Mouse (Mus musculus) gastrocnemius, adult 8-10 months (tissue): ENCODE results near the gene Trap1. TPM values are rescaled to one million over a fixed set of nuclear protein-coding genes. Genes with fewer than 3 reads are reported as not detected.
"Not testable (repeated sequence)": the region's sequence is repeated elsewhere in the genome, so short reads cannot be mapped to it uniquely, and the experiment has no call there.

ENCODE experiments used
- DNase-seq, 2 experiments: peaks; one replicate each; pipeline ENCODE4 v3.0.0; 2022; ENCODE audit warnings: low spot score in 2 of 2
- total RNA-seq, 4 experiments: library from RNA; stranded (reverse); gene quantifications; 2 replicates each; pipeline ENCODE4 v1.2.4; 2022

Gene Trap1
- total RNA-seq: 100 to 1,000 TPM; 117 to 132 (median 130) TPM

DNA sequence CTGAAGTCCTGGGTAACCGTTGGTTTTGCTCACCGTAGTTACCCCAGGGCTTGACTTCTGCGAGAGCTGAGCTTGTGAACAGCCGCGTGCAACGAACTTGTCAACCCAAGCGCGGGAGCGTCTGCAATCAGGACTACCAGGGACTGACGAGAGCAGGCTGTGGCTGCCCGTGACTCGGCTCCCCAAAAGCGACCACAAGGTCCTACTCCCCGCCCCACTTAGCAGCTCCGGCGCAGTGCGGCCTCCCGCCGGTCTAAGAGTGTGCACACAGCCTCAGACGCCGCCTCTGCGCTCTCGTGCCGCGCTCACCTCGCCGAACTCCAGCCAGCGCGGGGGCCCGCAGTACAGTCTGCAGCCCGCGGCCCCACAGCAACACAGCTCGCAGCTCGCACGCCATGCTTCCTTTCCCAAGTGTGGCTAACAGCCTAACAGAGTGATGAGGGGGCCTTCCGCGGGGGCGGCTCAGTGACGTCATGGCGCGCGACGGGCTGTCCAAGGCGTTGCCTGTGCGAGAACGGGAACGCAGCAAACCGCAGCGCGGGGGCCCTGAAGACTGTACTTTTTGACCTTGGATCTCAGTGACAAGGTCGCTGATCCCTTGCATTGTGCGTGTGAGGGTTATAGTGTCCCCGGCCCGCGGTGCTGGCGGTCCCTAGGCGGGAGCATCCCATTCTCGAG lies at the start of gene Trap1:
TSS of gene Trap1 (minus strand) at position 444 of the 678 bp plus-strand sequence.
- peak; percentile 89 to 91 for DNase-seq

DNA sequence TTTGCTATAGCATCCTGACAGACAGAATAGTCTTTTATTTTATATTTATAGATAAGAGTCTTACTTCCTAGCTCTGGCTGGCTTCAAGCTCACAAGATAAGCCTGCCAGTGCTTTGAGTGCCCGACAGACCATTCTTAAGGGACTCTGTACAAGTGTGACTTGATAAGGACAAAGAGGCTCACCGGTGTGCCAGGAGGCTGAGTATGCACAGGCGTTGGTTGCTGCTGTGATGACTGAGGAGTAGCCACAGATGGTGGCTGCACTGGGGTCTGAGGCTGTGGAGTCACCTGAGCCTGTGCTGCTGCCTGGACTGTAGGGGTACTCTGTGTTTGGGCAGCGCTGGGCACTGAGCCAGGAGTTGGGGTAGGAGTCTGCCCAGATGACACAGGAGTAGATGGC lies 39.4 kb upstream of the Trap1 start:
- DNase-seq: peak in 1 of 2 experiments; percentile 7

DNA sequence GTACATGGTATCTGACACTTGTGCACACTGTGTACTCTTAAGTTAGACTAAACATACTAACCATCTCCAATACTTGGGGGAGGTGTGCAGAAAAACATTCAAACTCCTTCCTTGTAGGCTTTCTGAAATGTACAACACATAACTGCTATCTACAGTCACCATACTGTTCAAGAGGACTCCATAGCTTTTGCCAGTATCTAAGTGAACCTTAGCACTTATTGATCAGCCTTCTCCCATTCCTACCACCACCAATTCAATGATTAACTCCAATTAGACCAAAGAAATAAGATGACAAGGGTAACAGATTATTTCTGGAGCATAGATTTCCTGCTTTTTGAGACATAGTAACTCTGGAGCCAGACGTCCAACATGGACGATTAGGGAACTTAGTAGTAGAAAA lies 22.7 kb upstream of the Trap1 start:
- no peak for DNase-seq

DNA sequence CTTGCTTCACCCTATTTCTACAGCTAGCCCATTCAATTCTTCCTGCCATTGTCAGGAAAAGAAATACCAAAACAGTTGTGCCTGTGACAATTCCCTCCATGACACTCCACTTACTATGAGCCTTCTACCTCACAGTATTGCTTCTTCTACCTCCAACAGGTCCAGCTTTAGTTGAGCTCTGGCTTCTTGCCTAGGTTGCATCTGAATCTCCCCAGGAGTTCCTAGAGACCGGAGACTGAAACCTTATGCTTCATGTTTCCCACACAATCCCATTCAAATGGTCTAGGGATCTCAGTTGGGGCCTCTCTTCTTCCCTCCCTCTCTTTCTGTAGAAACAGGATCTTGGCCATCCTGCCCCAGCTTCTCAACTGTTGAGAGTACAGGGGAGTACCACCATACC lies 19.9 kb upstream of the Trap1 start:
- DNase-seq: no peak

DNA sequence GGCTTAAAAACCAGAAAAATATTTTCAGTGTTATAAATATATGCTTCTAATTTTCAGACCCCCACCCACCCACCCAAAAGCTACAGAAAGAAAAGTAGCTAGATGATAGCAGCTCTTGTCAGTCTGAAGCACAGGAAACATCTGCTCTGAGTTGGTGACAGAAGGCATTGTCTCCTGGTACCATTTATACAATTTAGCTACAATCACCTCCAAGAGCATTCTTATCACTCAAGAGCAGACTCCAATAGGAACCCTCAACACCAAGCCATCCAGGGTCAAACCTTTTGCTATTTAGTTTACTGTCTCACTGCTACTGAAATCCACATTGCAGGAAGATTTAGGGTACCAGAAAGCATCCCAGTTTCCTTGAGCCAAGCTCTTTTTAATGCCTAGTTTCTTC lies 19.3 kb upstream of the Trap1 start:
- DNase-seq: no peak

DNA sequence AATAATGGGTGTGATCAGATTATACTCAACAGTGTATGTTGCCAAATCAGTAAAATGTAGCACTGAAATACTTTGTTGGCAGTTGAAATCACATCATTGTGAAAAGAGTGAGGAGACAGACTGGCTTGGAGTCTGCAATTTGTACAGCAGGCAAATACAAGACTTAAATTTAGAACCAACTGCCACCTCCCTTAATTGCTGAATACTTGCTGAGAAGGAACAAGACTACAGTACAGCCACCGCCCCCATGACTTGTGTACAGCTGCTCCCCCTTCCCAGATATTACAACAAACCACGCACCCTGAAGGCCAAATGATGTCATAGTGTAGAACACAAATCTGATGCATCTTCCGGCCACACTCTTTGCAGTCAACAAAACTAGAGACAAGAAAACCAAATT lies 18.5 kb upstream of the Trap1 start:
- no peak for DNase-seq

DNA sequence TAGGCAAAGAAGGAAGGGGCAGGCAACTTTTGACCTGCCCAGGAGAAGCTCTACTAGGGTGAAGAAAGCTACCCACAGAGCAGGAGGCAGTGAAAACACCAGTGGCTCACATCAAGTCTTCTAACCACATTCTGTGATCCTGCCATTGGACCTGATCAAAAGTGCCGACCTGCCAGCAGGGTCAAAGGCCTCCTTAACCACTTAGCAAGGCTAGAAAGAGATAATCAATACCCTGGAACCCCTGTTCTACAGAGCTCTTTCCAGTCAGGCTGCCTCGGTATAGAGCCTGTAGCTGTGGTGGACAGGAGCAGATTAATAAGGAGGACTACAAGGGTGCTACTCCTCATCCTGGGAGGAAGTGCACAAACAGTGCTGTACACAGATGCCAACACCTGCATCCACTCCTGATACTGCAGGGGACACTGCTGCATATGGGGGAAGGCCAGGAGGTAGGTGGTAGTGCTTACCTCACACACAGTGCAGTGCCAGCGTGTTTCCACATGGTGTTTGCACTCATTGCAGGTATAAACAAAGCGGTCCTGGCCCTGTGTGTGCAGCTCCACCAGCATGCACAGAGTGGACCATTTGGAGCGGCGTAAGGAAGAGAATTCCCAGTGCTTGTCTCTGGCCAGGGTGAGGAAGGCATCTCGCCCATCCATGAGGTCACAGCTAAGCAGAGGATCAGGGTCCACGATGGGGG lies 9.7 kb upstream of the Trap1 start:
- no peak for DNase-seq

DNA sequence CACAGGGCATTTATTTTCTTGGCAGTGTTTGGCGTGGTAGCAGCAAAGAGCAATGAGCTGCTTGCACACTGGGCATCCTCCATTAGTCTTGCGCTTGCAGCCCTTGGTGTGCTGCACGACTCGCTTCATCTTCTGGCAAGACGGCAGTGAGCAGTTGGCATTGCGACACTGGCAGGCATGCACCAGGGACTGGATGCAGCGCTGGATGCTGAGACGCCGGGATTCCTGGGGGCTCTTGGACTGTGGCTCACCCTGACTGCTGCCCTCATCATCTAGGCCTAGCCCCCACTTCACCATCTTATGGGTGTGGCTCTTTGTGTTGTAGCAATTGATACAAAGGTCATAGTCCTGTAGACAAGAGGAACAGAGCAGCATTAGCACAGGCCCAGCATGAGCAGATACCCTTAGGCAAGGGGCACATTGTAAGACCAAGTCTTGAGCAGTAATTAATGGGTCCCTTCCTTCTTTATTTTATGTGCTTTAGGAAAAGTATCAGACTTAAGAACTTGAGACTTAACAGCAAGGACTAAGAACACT lies 8.3 kb upstream of the Trap1 start:
- no peak for DNase-seq

DNA sequence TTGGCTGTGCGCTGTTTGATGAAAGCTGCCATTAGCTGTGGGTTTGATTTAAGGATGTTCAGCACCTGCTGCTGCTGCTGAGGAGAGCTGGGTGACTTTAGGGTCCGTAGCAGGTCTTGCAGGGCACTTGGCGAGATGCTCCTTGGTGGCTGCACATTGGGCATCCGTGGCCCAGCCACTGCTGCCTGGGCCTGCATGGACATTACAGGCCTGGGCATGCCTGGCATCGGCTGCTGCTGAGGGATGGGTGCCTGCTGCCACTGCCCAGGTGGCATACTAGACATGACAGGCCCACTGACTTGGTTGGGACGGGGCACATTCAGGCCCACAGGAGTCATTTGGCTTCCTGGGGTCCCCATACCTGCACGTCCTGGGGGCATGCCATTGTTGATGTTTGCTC lies 7.4 kb upstream of the Trap1 start:
- no peak for DNase-seq

DNA sequence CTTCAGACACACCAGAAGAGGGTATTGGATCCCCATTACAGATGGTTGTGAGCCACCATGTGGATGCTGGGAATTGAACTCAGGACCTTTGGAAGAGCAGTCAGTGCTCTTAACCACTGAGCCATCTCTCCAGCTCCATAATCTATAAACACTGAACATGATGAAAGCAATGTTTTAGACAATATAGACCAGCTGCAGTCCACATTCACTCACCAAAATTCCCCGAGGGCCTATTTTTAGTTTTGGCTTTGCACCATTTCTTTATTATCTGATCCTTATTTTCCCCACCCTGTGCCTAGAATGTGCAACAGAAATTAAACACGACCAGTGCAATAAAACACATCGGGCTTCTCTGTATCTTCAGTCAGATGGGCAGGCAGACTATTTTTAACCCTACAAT lies 2.8 kb upstream of the Trap1 start:
- not testable (repeated sequence) for DNase-seq

DNA sequence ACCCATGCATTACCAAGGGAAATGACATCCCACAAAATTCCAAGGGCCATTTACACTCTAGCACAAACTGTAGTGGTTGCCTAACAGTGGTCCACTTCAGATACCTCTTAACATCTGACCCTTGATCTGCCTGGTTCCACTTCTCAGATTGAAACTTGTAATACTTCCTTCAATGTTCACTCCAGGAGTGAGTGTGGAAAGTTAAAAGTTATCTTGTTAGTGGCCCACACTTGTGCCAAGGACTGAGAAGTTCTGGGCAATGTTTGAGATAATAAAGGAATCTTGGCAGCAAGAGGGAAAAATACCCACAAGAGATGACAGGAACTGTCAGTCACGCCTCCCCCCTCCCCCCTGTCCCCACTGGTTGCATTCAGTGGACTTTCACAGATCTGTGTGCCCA lies 2.0 kb upstream of the Trap1 start:
- DNase-seq: no peak

DNA sequence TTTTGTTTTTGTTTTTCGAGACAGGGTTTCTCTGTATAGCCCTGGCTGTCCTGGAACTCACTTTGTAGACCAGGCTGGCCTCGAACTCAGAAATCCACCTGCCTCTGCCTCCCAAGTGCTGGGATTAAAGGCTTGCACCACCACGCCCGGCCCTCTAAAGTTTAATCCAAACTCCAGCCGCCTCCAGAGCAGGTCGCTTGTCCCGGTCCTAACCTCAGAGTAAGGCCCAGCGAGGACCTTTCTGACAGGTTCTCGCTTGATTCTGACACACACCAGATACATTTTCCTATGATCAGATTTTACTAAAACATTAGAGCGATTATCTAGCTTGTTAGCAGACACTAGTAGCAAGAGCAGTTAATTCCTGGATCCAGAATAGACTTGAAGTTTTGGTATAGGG lies 675 bp upstream of the Trap1 start:
- not testable (repeated sequence) for DNase-seq

DNA sequence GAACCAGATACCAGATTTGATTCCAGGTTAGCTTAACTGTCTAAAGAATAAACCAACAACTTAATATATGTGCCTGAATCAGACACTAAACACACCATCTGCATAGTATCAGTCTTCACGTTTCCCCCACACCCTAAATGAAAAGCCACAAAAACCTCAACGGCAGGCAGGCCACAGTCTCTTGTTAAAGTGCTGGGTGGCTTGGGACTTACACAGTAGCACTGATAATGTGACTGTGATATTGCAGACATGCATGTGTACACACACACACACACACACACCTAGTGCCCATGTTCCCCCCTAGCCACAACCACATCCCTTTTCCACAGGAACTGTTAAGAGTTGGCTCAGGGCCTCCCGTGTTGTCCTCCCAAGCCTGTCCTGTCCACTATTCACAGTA lies 2.8 kb downstream of the Trap1 start:
- DNase-seq: no peak

DNA sequence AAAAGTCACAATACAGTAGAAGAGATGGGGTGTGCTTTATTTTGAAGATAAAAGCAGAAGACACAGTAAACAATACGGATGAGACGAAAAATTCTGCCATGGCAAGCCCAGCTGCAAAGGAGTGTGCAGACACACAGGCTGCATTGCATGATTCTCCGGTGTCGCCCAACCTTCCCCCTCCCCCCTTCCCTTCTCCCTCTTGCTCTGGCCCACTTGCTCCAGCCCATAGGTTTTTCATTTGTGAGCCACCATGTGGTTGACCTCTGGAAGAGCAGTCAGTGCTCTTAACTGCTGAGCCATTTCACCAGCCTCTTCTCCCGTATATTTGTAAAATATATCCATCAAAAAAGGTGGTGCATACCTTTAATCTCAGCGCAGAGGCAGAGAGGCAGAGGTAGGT lies 3.3 kb downstream of the Trap1 start:
- DNase-seq: no peak

DNA sequence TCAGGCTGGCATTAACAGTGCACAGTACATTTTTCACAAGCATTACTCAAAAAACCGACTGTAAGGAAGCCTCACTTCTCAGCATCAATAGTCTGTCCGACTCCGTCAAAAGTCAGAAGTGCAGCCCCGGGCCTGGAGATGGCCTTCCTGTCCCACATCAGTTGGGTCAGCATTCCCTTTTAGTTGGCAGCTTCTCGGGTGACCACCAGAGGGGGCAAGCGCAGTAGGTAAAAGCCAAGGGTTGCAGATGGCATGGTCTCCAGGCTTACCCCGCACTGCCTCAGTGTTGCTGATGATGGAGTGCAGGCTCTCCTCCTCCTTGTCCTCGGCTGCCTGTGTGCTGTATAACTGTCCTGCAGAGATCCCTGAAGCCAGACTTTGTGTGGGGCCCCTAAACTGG lies 9.0 kb downstream of the Trap1 start:
- peak in 1 of 2 experiments; percentile 38 for DNase-seq

DNA sequence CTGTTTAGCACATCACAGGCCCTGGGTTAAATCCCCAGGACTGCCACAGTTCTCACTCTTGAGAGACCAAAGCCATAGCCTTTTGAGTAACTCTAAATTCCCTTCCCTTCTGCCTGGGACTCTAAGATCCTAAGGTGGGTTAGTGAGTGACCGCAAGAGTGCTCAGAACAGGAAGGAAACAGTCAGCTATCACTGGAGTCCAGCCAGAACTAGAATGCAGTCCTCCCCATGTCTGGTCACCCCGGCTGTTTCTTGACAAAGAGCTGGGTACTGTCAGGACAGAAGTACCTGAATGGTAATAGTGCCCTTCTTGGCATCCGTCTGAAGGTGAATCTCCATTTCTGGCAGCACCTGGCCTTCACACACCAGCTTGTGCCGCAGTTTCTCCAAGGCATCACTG lies 12.7 kb downstream of the Trap1 start:
- no peak for DNase-seq

DNA sequence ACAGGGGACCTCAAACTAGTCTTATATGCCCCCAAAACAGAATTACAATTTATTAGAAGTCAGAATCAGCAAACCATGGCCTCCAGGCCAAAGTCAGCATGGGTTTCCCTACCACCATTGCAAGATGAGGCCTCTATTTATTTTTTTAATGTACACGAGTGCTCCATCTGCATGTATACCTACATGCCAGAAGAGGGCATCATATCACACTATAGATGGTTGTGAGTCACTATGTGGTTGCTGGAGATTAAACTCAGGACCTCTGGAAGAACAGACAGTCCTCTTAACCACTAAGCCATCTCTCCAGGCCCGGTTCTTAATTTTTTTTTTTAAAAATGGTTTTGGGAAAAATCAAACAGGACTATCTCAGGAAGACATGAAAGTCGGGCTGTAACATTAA lies 23.8 kb downstream of the Trap1 start:
- DNase-seq: no peak

DNA sequence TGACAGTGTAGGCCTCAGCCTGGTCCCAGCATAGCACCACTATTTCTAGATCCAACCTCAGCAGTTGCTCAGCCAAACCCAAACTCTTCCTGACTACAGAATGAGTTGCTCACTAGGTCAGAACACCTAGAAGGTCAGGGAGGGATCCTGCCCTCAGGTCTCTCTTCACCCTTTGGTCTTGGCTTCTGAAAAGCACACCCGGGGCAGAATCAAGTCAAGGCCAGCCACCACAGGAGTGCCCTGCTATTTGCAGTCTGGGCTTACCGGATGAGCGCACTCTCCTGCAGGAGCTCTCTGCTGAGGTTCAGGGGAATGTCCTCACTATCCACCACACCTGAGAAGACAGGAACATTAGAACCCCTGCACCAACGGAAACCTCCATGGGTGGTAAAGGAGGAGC lies 25.0 kb downstream of the Trap1 start:
- no peak for DNase-seq

DNA sequence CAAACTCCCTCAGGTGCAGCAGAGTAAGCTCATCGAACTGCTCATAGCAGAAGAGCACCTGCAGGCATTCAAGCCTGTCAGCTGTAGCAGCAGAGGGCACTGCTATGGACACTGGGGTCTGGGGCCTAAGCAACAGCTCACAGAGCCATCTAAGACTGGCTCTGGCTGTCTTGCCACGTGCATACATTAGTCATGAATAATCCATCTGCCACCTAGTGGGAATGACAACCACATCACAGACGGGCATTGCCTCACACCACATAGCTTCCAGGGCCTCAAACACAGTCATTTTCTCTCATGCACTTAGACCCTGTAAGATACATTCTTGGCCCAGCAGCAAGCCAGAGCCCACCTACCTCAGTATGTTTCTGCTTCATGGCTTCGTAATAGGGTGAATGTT lies 32.1 kb downstream of the Trap1 start:
- no peak for DNase-seq

DNA sequence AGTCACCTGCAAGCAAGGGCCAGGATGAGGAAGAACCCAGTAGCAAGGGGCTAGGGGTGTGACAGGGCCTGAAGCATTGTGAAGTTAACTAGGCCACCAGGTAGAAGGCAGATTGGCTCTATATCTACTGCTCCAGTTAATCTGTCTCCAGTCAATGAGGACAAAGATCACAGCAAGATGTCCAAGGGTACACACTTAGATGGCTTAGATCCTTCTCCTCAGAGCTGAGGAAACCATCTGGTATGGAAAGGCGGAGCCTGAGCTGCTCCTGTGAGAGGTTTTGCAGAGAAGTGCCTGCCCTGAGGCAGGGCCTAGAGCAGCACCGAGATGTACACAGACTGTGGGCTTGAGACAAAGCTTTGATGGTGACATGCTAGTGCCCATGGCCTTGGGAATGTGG lies 33.5 kb downstream of the Trap1 start:
- DNase-seq: no peak

DNA sequence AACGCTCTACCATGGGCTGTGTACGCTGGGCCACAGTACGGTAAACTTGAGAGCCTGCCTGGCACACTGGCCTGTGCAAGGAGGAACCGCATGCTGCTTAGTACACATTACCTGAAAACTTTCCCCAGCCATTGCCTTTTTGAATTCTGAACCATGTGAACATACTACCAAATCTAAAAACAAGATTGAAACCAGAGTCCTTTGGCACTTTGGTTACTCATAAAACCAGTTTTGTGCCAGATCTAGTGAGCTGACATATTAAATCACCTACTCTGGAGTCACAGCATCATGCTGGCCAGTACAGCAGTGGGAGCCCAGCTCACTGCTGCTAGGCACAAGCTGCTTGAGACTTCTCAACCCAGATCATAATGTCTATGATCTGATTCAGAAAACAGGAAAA lies 36.0 kb downstream of the Trap1 start:
- DNase-seq: no peak

DNA sequence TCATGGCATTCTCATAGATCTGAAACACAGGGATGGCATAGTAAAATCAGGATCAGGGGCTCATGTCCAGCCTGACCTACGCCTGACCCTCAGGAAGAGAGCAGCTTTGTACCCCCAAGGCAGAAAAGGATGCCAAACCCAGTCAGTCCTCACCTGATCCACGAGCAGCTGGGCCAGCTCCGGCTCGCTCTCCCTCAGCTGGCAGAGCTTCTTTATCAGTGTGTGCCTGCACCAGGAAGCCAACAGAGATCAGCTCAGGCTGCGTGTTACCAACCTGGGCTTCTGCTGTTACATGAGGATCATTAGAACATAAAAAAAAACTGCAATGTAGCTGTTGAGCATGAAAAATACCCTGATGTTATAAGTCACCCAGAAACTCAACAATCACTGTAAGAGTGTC lies 37.4 kb downstream of the Trap1 start:
- DNase-seq: peak; percentile 18 to 24

DNA sequence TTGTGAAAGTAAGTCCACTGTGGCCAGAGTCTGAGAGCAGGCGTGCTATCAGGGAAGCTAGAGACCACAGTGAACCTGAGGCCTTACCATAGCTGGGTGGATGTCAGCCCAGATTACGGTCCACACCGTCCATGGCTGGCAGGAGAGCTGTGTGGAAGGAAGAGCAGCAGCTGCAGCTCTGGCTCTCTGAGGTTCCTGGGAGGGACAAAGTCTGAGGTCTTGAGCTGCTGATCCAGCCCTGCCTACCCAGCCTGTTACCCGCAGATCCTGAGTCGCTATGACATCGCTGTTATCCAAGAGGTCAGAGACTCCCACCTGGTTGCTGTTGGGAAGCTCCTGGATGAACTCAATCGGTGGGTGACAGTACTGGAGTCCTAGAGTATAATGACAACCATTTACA lies 39.9 kb downstream of the Trap1 start:
- DNase-seq: no peak
